Mouse (Mus musculus) thymus, postnatal 14 days (tissue): ENCODE results near the gene Xrn2.
"Not testable (repeated sequence)": the region's sequence is repeated elsewhere in the genome, so short reads cannot be mapped to it uniquely, and the experiment has no call there.

Experiments used
- DNase-seq: peaks from one replicate; pipeline ENCODE4 v3.0.0; 2021

Xrn2 gene

GRCm38 (mm10) chr2:147012623-147013184, at the start of gene Xrn2:
Xrn2 (plus strand) TSS chr2:147012996.
- peak; percentile 96 for DNase-seq

- no peak for DNase-seq
These were observed 37.8 kb upstream of the Xrn2 start for GRCm38 (mm10) chr2:146975024-146975423.

GRCm38 (mm10) chr2:146975453-146976028, 37.3 kb upstream of the Xrn2 start:
- no peak for DNase-seq

GRCm38 (mm10) chr2:146982786-146983185, 30.0 kb upstream of the Xrn2 start:
- no peak for DNase-seq

- DNase-seq, result no peak
These were observed 28.0 kb upstream of the Xrn2 start for GRCm38 (mm10) chr2:146984831-146985230.

GRCm38 (mm10) chr2:146985807-146986206, 27.0 kb upstream of the Xrn2 start:
- no peak for DNase-seq

GRCm38 (mm10) chr2:146986429-146986828, 26.4 kb upstream of the Xrn2 start:
- DNase-seq, result no peak

- DNase-seq, result no peak
These were observed 5.5 kb upstream of the Xrn2 start for GRCm38 (mm10) chr2:147007265-147007664.

- DNase-seq, result no peak
These were observed 3.7 kb upstream of the Xrn2 start for GRCm38 (mm10) chr2:147009084-147009483.

GRCm38 (mm10) chr2:147010141-147010540, 2.7 kb upstream of the Xrn2 start:
- no peak for DNase-seq

- DNase-seq, result peak; percentile 8
These were observed 1.8 kb upstream of the Xrn2 start for GRCm38 (mm10) chr2:147010952-147011351.

- peak; percentile 17 for DNase-seq
These were observed 1.2 kb upstream of the Xrn2 start for GRCm38 (mm10) chr2:147011474-147012140.

GRCm38 (mm10) chr2:147012141-147012622, 614 bp upstream of the Xrn2 start:
- no peak for DNase-seq

GRCm38 (mm10) chr2:147013194-147013969, 586 bp downstream of the Xrn2 start:
- DNase-seq, result peak; percentile 92

GRCm38 (mm10) chr2:147014101-147014886, 1.5 kb downstream of the Xrn2 start:
- no peak for DNase-seq

GRCm38 (mm10) chr2:147022041-147022440, 9.2 kb downstream of the Xrn2 start:
- DNase-seq, result not testable (repeated sequence)

GRCm38 (mm10) chr2:147023067-147023466, 10.3 kb downstream of the Xrn2 start:
- no peak for DNase-seq

- DNase-seq, result no peak
These were observed 10.8 kb downstream of the Xrn2 start for GRCm38 (mm10) chr2:147023560-147023959.

GRCm38 (mm10) chr2:147033065-147033464, 20.3 kb downstream of the Xrn2 start:
- no peak for DNase-seq

- DNase-seq, result no peak
These were observed 23.1 kb downstream of the Xrn2 start for GRCm38 (mm10) chr2:147035864-147036263.

- DNase-seq, result no peak
These were observed 34.3 kb downstream of the Xrn2 start for GRCm38 (mm10) chr2:147047051-147047450.

GRCm38 (mm10) chr2:147053229-147053892, 40.6 kb downstream of the Xrn2 start:
- DNase-seq, result no peak
